Mouse (Mus musculus) ES-E14 (cell line): ENCODE results near the gene Tns3. TPM values are rescaled to one million over a fixed set of nuclear protein-coding genes. Genes with fewer than 3 reads are reported as not detected.

Source experiments
- DNase-seq: peaks from one replicate; pipeline ENCODE4 v3.0.0-alpha.2; 2013; ENCODE audit warnings: low read depth, low spot score
- H3K27ac ChIP-seq: 2 replicates; pipeline ENCODE4 v1.5.1; 2012; ENCODE audit warnings: low read depth, mild to moderate bottlenecking, low read length, moderate library complexity, mixed read lengths; ENCODE audit not compliant: poor library complexity, insufficient read depth, severe bottlenecking
- H3K36me3 ChIP-seq: 2 replicates; pipeline ENCODE4 v1.6.1; 2012; ENCODE audit warnings: mild to moderate bottlenecking, low read length, moderate library complexity, mixed read lengths; ENCODE audit not compliant: control insufficient read depth, poor library complexity, insufficient read depth, severe bottlenecking
- H3K4me1 ChIP-seq, 2 experiments: fragments of 150-350 bp in 1 of 2; sonication (generic) in 1 of 2; 2 replicates each; pipeline ENCODE4 v1.6.1; 2012; ENCODE audit warnings: low read length in 2 of 2, mild to moderate bottlenecking in 1 of 2, mixed read lengths in 1 of 2; ENCODE audit not compliant: control insufficient read depth in 2 of 2, insufficient read depth in 2 of 2, poor library complexity in 1 of 2
- H3K4me3 ChIP-seq, 2 experiments: fragments of 150-350 bp in 1 of 2; sonication (generic) in 1 of 2; 2 replicates each; pipeline ENCODE4 v1.5.1; 2012; ENCODE audit warnings: low read length in 2 of 2, low read depth in 1 of 2, mild to moderate bottlenecking in 1 of 2, mixed read lengths in 1 of 2; ENCODE audit not compliant: insufficient read depth in 1 of 2, poor library complexity in 1 of 2, severe bottlenecking in 1 of 2
- H3K9ac ChIP-seq: 2 replicates; pipeline ENCODE4 v1.6.1; 2012; ENCODE audit warnings: low read depth, mild to moderate bottlenecking, low read length, mixed read lengths; ENCODE audit not compliant: poor library complexity, insufficient read depth, severe bottlenecking
- H3K9me3 ChIP-seq: fragments of 150-350 bp; sonication (generic); 2 replicates; pipeline ENCODE4 v1.6.1; 2012; ENCODE audit warnings: low read depth, mild to moderate bottlenecking, low read length; ENCODE audit not compliant: control insufficient read depth, insufficient read depth
- CHD2 ChIP-seq: IDR thresholded peaks from 2 replicates; pipeline ENCODE4 v1.6.1; 2014; ENCODE audit warnings: mild to moderate bottlenecking, low read depth, low read length, inconsistent platforms
- HCFC1 ChIP-seq: IDR thresholded peaks from 2 replicates; pipeline ENCODE4 v1.6.1; 2012; ENCODE audit warnings: low read length, inconsistent platforms, borderline replicate concordance; ENCODE audit not compliant: insufficient read depth
- MAFK ChIP-seq: IDR thresholded peaks from 2 replicates; pipeline ENCODE4 v1.6.1; 2014; ENCODE audit warnings: mild to moderate bottlenecking, low read depth, low read length, inconsistent platforms; ENCODE audit not compliant: insufficient read depth
- ZC3H11A ChIP-seq: IDR thresholded peaks from 2 replicates; pipeline ENCODE4 v1.6.1; 2012; ENCODE audit warnings: low read depth, mild to moderate bottlenecking, inconsistent platforms, low read length, borderline replicate concordance
- ZNF384 ChIP-seq: IDR thresholded peaks from 2 replicates; pipeline ENCODE4 v1.6.1; 2012; ENCODE audit warnings: low read depth, low read length, inconsistent platforms
- in situ Hi-C, 2 experiments: fragments of 600-800 bp; cut with MboI; formaldehyde crosslinking; loops; one replicate each; pipeline ENCODE4 v1.15.1; 2025; ENCODE audit warnings: low sequenced_read_pairs in 2 of 2, inconsistent platforms in 1 of 2; ENCODE audit not compliant: unreplicated experiment in 2 of 2
- total RNA-seq: library from RNA; depleted of rRNA; stranded (reverse); fragments of 300-350 nt; gene quantifications from 2 replicates; pipeline ENCODE4 v1.2.3, GENCODE M21; 2012

The Tns3 gene
- total RNA-seq, 1 experiment: 111 TPM

DNA sequence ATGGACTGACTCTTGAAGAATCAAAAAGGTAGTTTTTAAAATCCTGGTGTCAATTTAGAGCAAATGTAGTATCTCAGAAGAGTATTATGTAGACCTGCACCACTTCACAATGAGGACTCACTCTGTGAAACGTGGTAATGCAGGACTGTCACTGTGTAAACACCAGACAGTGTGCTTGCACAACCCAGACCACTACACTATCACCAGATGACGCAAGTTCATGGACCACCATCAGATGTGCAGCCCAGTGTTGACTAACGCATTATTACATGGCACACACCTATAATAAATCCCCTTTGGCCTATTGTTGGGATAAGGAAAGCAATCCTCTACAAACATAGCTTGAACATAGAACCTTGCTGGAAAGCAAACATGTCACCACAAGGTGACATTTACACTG is 71.2 kb downstream of the Tns3 start:
- no peak overlapping the region for H3K4me3 ChIP-seq
- no peaks in the 10 kb centered on the region for H3K9me3 ChIP-seq
- H3K9ac ChIP-seq: no peak overlapping the region
- DNase-seq: no peak
- H3K36me3 ChIP-seq: peaks cover 45% of the 10 kb centered on the region
- in situ Hi-C loops: no loop called here
- peaks cover 2 to 22% of the 10 kb centered on the region in 2 experiments; a peak in 2 of 4 replicates for H3K4me1 ChIP-seq
- TF ChIP-seq MAFK (no peak), HCFC1 (no peak), ZNF384 (no peak), ZC3H11A (no peak), CHD2 (no peak)
- no peak overlapping the region for H3K27ac ChIP-seq

DNA sequence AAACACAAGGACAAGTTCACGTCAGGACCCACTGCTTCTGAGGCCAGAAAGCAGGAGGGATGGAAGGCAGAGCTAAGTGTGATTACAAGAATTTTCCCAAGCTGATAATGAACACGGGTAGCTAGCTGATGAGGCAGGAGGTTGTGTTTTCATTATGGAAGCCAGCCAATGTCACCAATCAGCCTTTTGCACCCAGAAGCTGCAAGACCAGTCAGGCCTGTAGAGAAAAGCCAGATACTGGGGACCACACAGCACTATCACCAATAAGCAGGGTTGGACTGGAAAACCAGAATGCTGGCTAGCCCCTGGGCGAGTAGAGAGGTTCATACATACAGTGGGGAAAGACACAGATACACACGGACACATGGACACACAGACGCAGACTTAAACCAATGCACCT is 73.1 kb downstream of the Tns3 start:
- DNase-seq: no peak
- peaks cover 7 to 20% of the 10 kb centered on the region in 2 experiments for H3K4me1 ChIP-seq

GRCm38 (mm10) chr11:8589226-8589905 is 75.0 kb downstream of the Tns3 start:
- in situ Hi-C loops: no loop called here
- peaks cover 18% of the 10 kb centered on the region; the same call in 1 of the 2 replicates for H3K36me3 ChIP-seq

More for the DNA sequence above, 73.1 kb downstream of the Tns3 start:
- no peak overlapping the region for H3K9ac ChIP-seq
- H3K36me3 ChIP-seq: peaks cover 27% of the 10 kb centered on the region
- H3K9me3 ChIP-seq: no peaks in the 10 kb centered on the region
- 0 out of 2 replicates have a peak overlapping the region, but pooled peaks have one; percentile 28 for H3K27ac ChIP-seq
- TF ChIP-seq MAFK: no peak
- no peak for TF ChIP-seq ZC3H11A
- TF ChIP-seq ZNF384: no peak
- no peak for TF ChIP-seq HCFC1
- no peak for TF ChIP-seq CHD2
- in situ Hi-C loops: no loop called here
- no peak overlapping the region for H3K4me3 ChIP-seq

DNA sequence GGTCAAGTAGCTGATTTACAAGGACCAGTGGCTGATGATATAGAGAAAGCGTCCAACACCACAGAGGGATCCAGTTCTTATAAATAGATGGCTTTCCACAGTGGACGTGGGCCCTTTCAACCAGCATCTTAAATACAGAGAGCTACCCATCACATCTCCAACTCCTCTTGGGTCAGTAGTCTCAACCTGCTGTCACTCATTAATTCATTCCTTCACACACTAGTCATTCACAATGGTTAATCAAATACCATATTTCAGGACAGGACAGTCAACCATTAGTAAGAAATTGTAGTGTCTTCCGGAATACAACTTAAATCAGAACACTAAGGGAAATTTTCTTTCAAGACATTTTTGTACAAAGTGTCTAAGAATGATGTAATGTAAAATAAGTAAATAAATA is 76.4 kb downstream of the Tns3 start:
- no peak for DNase-seq
- Histone ChIP-seq H3K4me3 (no peak overlapping the region), H3K9ac (peak overlapping the region; percentile 30; the same call in 1 of the 2 replicates), H3K9me3 (no peaks in the 10 kb centered on the region), H3K36me3 (peaks cover 18% of the 10 kb centered on the region; the same call in 1 of the 2 replicates), H3K4me1 (peaks cover 31 to 43% of the 10 kb centered on the region in 2 experiments), H3K27ac (peak overlapping the region; percentile 90)
- TF ChIP-seq HCFC1: no peak
- TF ChIP-seq ZNF384: no peak
- no peak for TF ChIP-seq CHD2
- TF ChIP-seq MAFK: no peak
- TF ChIP-seq ZC3H11A: no peak
- in situ Hi-C loops: no loop called here

More at GRCm38 (mm10) chr11:8589226-8589905, 75.0 kb downstream of the Tns3 start:
- TF ChIP-seq HCFC1: no peak
- peak; percentile 46; the same call in 1 of the 2 replicates for TF ChIP-seq CHD2
- TF ChIP-seq MAFK: 0 out of 2 replicates have a peak, but pooled peaks have one; percentile 4
- no peak for TF ChIP-seq ZC3H11A
- H3K9me3 ChIP-seq: no peaks in the 10 kb centered on the region
- no peak for DNase-seq
- H3K27ac ChIP-seq: peak overlapping the region; percentile 90
- no peak overlapping the region; a peak in 1 of 4 replicates for H3K4me3 ChIP-seq
- H3K4me1 ChIP-seq: peaks cover 23 to 34% of the 10 kb centered on the region in 2 experiments
- H3K9ac ChIP-seq: peak overlapping the region; percentile 47; the same call in 1 of the 2 replicates
